Mouse (Mus musculus): ENCODE data around the gene Oxgr1.
"Not testable (repeated sequence)": the region's sequence is repeated elsewhere in the genome, so short reads cannot be mapped to it uniquely, and the experiment has no call there.

Oxgr1 gene

DNA sequence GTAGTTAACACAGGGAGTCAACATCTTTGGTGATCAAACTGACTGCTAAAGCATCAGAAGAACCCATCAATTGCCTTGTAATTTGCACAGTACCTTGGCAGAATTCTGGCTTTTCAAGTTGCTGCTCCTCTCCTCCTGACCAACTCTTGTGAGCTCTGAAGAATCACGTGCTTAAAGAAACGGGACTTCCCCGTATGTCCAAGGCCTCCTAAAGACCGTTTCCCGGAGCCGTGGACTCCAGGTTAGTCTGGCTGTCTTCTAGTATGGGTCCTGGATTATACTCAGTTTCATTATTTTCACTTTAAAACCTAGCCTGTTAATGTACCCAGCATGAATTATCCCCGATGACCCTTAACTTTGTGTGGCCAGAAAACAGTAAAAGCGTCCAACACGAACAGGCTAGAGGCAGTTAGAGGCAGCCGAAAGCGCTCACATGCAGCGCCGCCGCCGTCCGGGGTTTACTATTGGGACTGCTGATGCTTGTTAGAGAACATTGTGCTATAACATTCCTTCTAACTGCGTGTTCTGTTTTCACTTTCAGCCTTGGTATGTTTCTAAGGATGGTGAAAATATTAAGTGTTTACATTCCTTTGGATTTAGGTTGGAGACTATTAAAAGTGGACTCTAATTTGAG is at the start of gene Oxgr1:
Gene Oxgr1 (minus strand): TSS at position 249 of the 634 bp plus-strand sequence.
- DNase-seq (ENCODE audit: low read depth, low spot score), result no peak

DNA sequence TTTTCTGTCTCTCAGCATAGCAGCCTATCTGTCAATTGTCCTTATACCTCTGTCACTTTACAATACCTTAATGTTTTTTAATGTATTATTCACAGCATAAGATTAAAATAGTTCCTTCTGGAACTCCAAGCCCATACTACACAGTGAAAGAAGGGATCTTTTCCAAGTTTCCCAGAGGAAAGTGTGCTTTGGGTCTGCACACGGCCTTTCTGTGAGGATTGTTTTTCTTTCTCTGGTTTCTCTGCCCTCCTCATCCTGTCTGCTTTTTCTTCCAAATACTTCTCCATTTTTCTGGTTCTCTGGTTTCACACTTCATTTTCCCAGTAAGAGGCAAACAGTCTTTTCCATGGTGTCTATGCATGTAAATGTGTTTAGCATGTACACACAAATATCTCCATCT is 48.2 kb upstream of the Oxgr1 start:
- no peak for DNase-seq (ENCODE audit: low read depth, low spot score)

GRCm38 (mm10) chr14:120089649-120090360 is 47.6 kb upstream of the Oxgr1 start:
- no peak for DNase-seq (ENCODE audit: low read depth, low spot score)

GRCm38 (mm10) chr14:120089006-120089648 is 46.9 kb upstream of the Oxgr1 start:
- no peak for DNase-seq (ENCODE audit: low read depth, low spot score)

- DNase-seq (ENCODE audit: low read depth, low spot score), result no peak
These were observed 41.9 kb upstream of the Oxgr1 start for GRCm38 (mm10) chr14:120084084-120084667.

GRCm38 (mm10) chr14:120076192-120076591 is 34.0 kb upstream of the Oxgr1 start:
- peak; percentile 38 for DNase-seq (ENCODE audit: low read depth, low spot score)

DNA sequence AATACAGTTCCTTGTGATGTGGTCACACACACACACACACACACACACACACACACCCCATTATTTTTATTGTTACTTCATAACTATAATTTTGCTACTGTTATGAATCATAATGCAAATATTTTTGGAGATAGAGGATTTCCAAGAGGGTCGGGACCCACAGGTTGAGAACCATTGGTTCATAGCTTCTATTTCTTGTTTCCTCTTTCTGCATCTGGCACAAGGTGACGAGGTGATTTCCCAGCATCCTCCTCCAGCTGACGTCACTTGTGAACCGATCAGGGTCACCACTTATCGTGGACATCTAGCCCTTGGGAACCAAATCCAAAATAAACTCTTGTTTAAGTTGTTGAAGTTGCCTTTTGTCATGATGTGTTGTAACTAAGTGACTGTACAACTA is 33.5 kb upstream of the Oxgr1 start:
- no peak for DNase-seq (ENCODE audit: low read depth, low spot score)

- DNase-seq (ENCODE audit: low read depth, low spot score), result no peak
These were observed 32.0 kb upstream of the Oxgr1 start for GRCm38 (mm10) chr14:120074231-120074630.

- DNase-seq (ENCODE audit: low read depth, low spot score), result peak; percentile 32
These were observed 18.9 kb upstream of the Oxgr1 start for GRCm38 (mm10) chr14:120061096-120061495.

DNA sequence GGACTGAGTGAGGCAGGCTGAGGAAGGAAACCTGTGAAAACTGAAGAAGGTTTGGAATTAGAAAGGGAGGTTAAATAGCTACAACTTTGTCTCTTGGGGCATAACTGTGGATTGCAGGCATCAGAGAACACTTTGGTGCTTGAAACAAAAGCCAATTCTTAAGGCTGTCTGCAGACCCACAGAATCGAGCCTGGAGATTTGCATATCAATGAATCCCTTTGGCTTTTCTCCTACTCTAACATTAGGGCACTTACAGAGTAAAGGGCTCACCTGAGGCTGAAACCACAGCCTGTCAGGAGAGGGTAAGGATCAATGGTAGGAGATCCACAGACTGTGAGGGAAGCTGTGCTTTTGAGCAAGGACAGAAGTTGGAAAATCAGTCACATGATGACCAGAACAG is 8.8 kb downstream of the Oxgr1 start:
- no peak for DNase-seq (ENCODE audit: low read depth, low spot score)

GRCm38 (mm10) chr14:120019948-120020347 is 22.3 kb downstream of the Oxgr1 start:
- DNase-seq (ENCODE audit: low read depth, low spot score), result no peak

GRCm38 (mm10) chr14:120009969-120010872 is 32.0 kb downstream of the Oxgr1 start:
- no peak for DNase-seq (ENCODE audit: low read depth, low spot score)

GRCm38 (mm10) chr14:120005153-120005552 is 37.1 kb downstream of the Oxgr1 start:
- DNase-seq (ENCODE audit: low read depth, low spot score), result peak; percentile 4

- no peak for DNase-seq (ENCODE audit: low read depth, low spot score)
These were observed 38.6 kb downstream of the Oxgr1 start for GRCm38 (mm10) chr14:120003661-120004060.

- DNase-seq (ENCODE audit: low read depth, low spot score), result no peak
These were observed 39.6 kb downstream of the Oxgr1 start for GRCm38 (mm10) chr14:120002673-120003072.

DNA sequence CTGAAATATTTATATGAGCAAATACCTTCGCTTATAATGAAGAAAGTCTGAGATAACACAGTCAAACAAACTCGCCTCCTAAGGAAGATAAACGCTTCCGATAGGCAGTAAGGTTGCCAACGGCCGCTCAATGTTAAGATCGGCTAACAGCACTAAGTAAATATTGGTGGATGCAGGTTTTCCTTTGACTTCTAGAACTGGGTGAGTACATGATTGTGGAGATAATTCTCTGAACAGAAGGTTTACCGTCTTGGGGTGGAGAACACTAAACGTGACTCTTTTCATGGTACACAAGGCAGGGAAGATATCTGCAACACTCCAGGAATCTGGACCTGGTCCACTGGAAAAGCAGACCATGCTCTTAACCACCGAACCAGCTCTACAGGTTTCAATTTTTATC is 52.6 kb downstream of the Oxgr1 start:
- no peak for DNase-seq (ENCODE audit: low read depth, low spot score)

GRCm38 (mm10) chr14:119988937-119989645 is 53.1 kb downstream of the Oxgr1 start:
- no peak for DNase-seq (ENCODE audit: low read depth, low spot score)

DNA sequence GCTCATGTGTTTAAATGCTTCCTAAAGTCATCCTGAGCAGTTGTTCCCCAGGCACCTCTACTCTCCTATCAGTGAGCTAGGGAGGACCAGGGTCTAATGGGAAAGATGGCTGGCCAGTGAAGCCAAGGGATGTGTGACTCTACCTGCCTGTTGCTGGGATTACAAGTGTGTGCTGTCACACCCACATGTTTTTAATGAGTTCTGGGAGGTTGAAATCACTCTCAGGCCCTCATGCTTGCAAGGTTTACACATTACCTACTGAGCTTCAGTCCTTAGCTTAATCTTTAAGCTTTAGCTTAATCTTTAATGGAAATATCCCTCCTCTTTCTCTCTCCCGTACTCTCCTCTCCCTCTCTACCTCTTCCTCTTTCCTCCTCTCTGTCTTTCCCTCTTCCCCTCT is 55.0 kb downstream of the Oxgr1 start:
- no peak for DNase-seq (ENCODE audit: low read depth, low spot score)

DNA sequence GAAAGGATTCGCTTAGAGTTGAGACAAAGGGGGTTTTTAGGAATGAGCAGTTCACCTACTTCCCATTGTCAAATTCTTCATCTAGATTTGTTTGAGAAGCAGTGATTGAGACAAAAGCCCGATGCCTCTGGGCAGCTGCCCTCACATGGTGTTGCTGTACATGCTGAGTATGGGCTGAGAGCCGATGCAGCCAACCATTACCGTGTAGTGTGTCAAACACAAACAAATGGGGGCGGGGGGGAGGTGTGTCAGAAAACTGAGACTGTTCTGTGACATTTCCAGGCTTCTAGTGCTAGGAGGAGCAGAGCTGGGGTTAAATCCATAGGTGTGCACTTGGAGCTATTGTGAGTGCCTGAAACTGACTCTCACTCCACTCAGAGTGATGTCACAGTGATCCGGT is 55.5 kb downstream of the Oxgr1 start:
- no peak for DNase-seq (ENCODE audit: low read depth, low spot score)

- not testable (repeated sequence) for DNase-seq (ENCODE audit: low read depth, low spot score)
These were observed 55.9 kb downstream of the Oxgr1 start for GRCm38 (mm10) chr14:119986351-119986750.

DNA sequence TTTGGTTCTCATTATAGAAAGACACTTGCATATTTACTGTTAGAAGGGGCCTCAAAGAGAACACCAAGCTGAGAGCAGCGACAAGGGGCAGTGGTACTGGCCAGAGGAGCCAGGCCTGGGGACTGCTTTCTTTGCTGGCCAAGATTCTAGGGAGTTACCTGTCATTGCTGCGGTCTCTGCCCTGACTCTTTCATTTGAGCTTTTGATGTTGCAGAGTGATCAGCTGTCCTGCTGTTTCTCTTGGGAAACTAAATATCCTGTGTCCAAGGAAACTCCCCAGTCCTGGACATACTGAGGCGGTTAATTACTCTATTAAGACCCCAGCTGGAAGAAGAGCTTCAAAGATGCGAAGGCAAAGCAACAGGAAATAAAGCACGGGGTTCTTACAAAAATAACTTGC is 60.9 kb downstream of the Oxgr1 start:
- no peak for DNase-seq (ENCODE audit: low read depth, low spot score)

All from embryo, embryonic 11.5 days (tissue).